Mouse (Mus musculus) hindbrain, embryonic 15.5 days (tissue): ENCODE results near the gene Ube2m. TPM values are rescaled to one million over a fixed set of nuclear protein-coding genes. Genes with fewer than 3 reads are reported as not detected.

Experiments
- ATAC-seq: fragments of 200-750 bp; cut with Nextera tagmentation; 2 replicates; pipeline ENCODE4 v1.8.0; 2017; ENCODE audit warnings: low read depth, moderate number of reproducible peaks, moderate TSS enrichment; ENCODE audit not compliant: low FRiP score
- H3K27ac ChIP-seq: fragments of 300-500 bp; sonication (generic); replicated peaks from 2 replicates; pipeline ENCODE4 v1.5.1; 2015; ENCODE audit warnings: mild to moderate bottlenecking, inconsistent platforms
- H3K27me3 ChIP-seq: fragments of 300-500 bp; sonication (generic); 2 replicates; pipeline ENCODE4 v1.6.1; 2015; ENCODE audit warnings: control low read depth, inconsistent platforms
- H3K36me3 ChIP-seq: fragments of 300-500 bp; sonication (generic); 2 replicates; pipeline ENCODE4 v1.6.1; 2015; ENCODE audit warnings: control low read depth, inconsistent platforms
- H3K4me1 ChIP-seq: fragments of 300-500 bp; sonication (generic); replicated peaks from 2 replicates; pipeline ENCODE4 v1.6.1; 2015; ENCODE audit warnings: control low read depth, inconsistent platforms
- H3K4me2 ChIP-seq: fragments of 300-500 bp; sonication (generic); 2 replicates; pipeline ENCODE4 v1.6.1; 2015; ENCODE audit warnings: moderate library complexity, mild to moderate bottlenecking, inconsistent platforms
- H3K4me3 ChIP-seq: fragments of 300-500 bp; sonication (generic); 2 replicates; pipeline ENCODE4 v1.5.1; 2015; ENCODE audit warnings: mild to moderate bottlenecking, inconsistent platforms
- H3K9ac ChIP-seq: fragments of 300-500 bp; sonication (generic); 2 replicates; pipeline ENCODE4 v1.6.1; 2015; ENCODE audit warnings: inconsistent platforms
- H3K9me3 ChIP-seq: fragments of 300-500 bp; sonication (generic); 2 replicates; pipeline ENCODE4 v1.6.1; 2016; ENCODE audit warnings: control low read depth, inconsistent platforms
- WGBS: fragments of 180-500 bp; shearing (Covaris S2); methylation state at CpG from one replicate; pipeline ENCODE4 v1.1.7; 2015; 5-methylcytosine and 5-hydroxymethylcytosine counted together
- polyA plus RNA-seq: library from polyadenylated mRNA; unstranded; fragments of >200 nt; fragmentation: Nextera tagmentation; extraction: Ambion mirVana; gene quantifications from 2 replicates; pipeline ENCODE4 v1.2.1, GENCODE M21; 2015

The Ube2m gene
- polyA plus RNA-seq, 1 experiment from 2014 or later: 163 TPM

DNA sequence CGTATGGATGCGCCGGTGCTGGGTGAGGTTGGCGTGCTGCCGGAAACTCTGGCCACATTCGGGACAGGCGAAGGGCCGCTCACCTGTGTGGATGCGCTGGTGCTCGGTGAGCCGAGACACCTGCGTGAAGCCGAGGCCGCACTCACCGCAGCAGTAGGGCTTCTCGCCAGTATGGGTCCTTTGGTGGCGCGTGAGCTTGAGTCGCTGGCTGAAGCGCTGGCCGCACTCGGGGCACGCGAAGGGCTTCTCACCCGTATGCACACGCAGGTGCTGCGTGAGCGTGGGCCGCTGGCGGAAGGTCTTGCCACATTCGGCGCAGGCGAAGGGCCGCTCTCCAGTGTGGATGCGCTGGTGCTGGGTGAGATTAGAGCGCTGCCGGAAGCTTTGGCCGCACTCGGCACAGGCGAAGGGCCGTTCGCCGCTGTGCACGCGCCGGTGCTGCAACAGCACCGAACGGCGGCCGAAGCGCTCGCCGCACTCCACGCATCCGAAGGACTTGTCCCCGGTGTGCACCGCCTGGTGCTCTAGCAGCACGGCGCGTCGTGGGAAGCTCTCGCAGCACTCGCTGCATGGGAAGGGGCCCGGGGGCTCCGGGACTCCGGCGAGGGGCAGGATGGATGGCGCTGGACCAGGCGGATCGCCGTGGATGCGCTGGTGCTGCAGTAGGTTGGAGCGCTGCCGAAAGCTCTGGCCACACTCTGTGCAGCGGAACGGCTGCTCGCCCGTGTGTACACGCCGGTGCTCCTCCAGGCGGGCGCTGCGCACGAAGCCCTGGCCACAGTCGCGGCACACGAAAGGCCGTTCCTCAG lies 5.6 kb upstream of the Ube2m start:
- Histone ChIP-seq H3K27me3 (peaks cover 37% of the 10 kb centered on the region), H3K9ac (peak overlapping the region; percentile 65), H3K4me1 (peaks cover 28% of the 10 kb centered on the region), H3K4me3 (peak overlapping the region; percentile 52), H3K36me3 (no peaks in the 10 kb centered on the region), H3K4me2 (peak overlapping the region; percentile 92), H3K9me3 (no peaks in the 10 kb centered on the region), H3K27ac (peak overlapping the region; percentile 71)
- WGBS: 4% methylated on average over 88 of the region's 88 CpGs
- ATAC-seq: peak; percentile 61

DNA sequence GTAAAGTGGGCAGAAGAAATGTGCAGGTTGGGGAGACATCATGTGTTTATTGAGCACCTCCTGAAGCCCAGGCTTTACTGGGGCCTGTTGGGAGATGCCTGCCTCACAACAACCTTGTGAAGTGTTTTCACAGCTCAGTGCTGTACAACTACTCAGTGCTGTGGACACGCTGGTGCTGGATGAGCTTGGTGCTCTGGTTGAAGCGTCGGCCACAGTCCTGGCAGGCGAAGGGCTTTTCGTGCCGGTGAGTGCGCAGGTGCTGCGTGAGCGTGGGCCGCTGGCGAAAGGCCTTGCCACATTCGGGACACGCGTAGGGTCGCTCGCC lies 5.0 kb upstream of the Ube2m start:
- H3K27ac ChIP-seq: no peak overlapping the region
- 34% methylated on average over 16 of the region's 16 CpGs for WGBS
- peak overlapping the region; percentile 92 for H3K4me2 ChIP-seq
- no peaks in the 10 kb centered on the region for H3K36me3 ChIP-seq
- H3K27me3 ChIP-seq: peaks cover 37% of the 10 kb centered on the region
- ATAC-seq: no peak; the same call in 1 of the 2 replicates
- no peak overlapping the region for H3K9ac ChIP-seq
- no peaks in the 10 kb centered on the region for H3K9me3 ChIP-seq
- peak overlapping the region; percentile 52 for H3K4me3 ChIP-seq
- H3K4me1 ChIP-seq: peaks cover 30% of the 10 kb centered on the region

DNA sequence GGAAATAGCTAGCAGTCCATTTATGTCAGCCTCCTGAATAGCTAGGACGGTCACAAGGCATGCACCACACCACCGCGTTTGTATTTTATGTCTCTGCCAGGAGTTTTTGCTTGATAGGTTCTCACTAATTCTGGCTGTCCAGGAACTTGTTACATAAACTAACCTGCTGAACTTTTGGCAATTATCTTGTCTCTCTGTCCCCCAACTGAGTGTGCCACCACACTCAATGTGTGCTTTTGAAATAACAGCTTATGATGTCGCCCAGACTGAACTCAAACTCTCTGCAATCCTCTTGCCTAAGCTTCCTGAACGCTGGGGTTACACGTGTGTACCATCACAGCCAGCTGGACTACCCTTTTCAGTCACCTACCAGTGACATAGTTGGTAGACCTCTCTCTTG lies 4.4 kb upstream of the Ube2m start:
- no peak overlapping the region for H3K9ac ChIP-seq
- no peak overlapping the region for H3K27ac ChIP-seq
- no peaks in the 10 kb centered on the region for H3K9me3 ChIP-seq
- 76% methylated on average over 6 of the region's 6 CpGs for WGBS
- peaks cover 30% of the 10 kb centered on the region for H3K4me1 ChIP-seq
- peaks cover 37% of the 10 kb centered on the region for H3K27me3 ChIP-seq
- H3K4me2 ChIP-seq: no peak overlapping the region
- H3K4me3 ChIP-seq: no peak overlapping the region
- ATAC-seq: no peak
- no peaks in the 10 kb centered on the region for H3K36me3 ChIP-seq

DNA sequence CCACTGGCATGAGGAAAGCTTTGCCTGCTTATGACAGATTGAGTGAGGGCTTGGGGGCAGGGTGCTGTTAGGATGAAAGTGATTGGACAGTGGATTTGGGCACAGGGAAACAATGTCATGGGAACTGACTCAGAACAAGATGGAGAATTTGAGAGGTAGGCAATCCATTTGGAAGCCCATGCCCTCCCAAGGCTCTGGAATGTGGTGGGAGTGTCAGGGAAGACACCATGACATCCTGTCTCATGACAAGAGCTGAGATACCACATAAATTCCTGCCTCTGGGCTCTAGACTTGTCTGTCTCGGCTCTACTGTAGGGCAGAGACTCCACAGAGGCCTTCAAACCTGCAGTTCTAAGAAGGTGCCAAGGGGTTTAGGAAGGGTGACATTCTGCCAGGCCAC lies 3.2 kb upstream of the Ube2m start:
- Histone ChIP-seq H3K36me3 (peaks cover 2% of the 10 kb centered on the region), H3K27me3 (peaks cover 37% of the 10 kb centered on the region), H3K9ac (no peak overlapping the region), H3K27ac (no peak overlapping the region), H3K4me3 (no peak overlapping the region), H3K4me1 (peaks cover 39% of the 10 kb centered on the region), H3K4me2 (no peak overlapping the region), H3K9me3 (no peaks in the 10 kb centered on the region)
- ATAC-seq: no peak
- 92% methylated on average over 1 of the region's 1 CpGs for WGBS

DNA sequence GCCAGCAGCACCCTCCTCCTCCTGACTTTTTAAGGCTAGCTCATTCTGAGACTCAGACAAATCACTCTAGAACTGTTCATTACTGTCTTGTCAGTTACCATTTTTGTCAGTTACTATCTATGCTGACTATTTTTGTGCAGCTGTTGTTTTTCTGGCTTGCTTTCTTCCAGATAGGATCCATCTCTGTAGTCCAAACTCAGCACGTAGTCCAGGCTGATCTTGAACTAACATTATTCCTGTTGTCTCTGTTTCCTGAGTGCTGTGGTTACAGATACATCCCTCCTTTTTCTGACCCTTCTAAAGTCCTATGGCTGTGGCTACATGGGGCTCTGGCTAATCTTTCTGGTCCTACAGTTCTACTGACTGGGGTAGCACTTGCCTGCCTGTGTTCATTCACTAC lies 1.1 kb upstream of the Ube2m start:
- no peaks in the 10 kb centered on the region for H3K9me3 ChIP-seq
- peak overlapping the region; percentile 71 for H3K4me2 ChIP-seq
- H3K36me3 ChIP-seq: peaks cover 16% of the 10 kb centered on the region
- no peak for ATAC-seq
- H3K9ac ChIP-seq: peak overlapping the region; percentile 94; the same call in 1 of the 2 replicates
- 89% methylated on average over 1 of the region's 1 CpGs for WGBS
- H3K4me3 ChIP-seq: peak overlapping the region; percentile 92; the same call in 1 of the 2 replicates
- H3K27ac ChIP-seq: peak overlapping the region; percentile 99
- peaks cover 22% of the 10 kb centered on the region for H3K27me3 ChIP-seq
- H3K4me1 ChIP-seq: peaks cover 47% of the 10 kb centered on the region

DNA sequence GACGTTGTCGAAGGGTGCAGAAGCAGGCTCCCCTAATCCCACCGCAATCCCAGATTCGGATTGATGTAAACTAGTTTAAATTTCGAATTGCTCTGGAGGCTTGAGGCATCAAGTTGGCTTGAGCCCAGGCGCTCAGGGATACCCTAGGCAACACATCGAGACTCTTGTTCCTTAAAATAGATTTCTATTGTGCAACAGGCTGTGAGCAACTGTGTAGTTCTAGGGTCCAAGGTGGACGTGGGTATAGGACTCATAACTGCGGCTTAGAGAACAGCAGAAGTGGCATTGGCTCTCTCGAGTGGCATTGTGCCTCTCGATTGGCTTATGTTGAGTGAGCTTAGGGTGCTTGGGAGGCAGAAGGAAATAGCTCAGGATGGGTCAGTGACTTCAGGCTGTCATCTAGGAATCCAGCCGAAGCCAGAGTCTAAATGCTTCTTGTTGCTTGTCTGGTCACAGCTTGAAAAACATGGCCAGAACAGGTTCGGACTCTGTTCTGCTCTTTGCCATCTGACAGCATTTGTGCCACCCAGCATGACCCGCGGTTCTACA lies 620 bp upstream of the Ube2m start:
- H3K36me3 ChIP-seq: peaks cover 16% of the 10 kb centered on the region

DNA sequence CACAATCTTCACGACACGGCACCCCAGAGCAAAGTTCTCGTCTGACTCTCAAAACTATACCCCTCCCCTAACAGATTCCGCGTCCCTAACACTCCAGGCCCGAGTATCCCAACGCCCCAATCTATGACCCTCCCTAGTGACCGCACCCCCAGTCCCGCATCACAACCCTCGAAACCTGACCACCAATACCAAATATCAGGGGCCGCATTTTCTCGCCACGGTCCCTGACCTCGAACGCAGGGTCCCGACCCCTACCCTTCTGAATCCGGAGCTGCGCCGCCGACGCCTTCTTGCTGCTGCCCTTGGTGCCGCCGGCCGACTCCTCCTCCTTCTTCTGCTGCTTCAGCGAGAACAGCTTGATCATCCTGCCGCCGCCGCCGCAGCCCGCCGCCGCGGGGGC lies 709 bp downstream of the Ube2m start:
- H3K4me1 ChIP-seq: peaks cover 47% of the 10 kb centered on the region
- H3K27me3 ChIP-seq: peaks cover 15% of the 10 kb centered on the region
- H3K9ac ChIP-seq: peak overlapping the region; percentile 94
- peak overlapping the region; percentile 99 for H3K27ac ChIP-seq
- under 1% methylated on average over 31 of the region's 33 CpGs for WGBS
- peak overlapping the region; percentile 71 for H3K4me2 ChIP-seq
- no peak for ATAC-seq
- peaks cover 22% of the 10 kb centered on the region for H3K36me3 ChIP-seq
- H3K9me3 ChIP-seq: no peaks in the 10 kb centered on the region
- H3K4me3 ChIP-seq: peak overlapping the region; percentile 92

More for the DNA sequence above, 620 bp upstream of the Ube2m start:
- Histone ChIP-seq H3K4me2 (peak overlapping the region; percentile 71), H3K9ac (peak overlapping the region; percentile 94), H3K27ac (peak overlapping the region; percentile 99), H3K9me3 (no peaks in the 10 kb centered on the region), H3K4me1 (peaks cover 47% of the 10 kb centered on the region), H3K4me3 (peak overlapping the region; percentile 92), H3K27me3 (peaks cover 21% of the 10 kb centered on the region)
- 26% methylated on average over 15 of the region's 15 CpGs for WGBS
- ATAC-seq: peak; percentile 0; the same call in 1 of the 2 replicates

DNA sequence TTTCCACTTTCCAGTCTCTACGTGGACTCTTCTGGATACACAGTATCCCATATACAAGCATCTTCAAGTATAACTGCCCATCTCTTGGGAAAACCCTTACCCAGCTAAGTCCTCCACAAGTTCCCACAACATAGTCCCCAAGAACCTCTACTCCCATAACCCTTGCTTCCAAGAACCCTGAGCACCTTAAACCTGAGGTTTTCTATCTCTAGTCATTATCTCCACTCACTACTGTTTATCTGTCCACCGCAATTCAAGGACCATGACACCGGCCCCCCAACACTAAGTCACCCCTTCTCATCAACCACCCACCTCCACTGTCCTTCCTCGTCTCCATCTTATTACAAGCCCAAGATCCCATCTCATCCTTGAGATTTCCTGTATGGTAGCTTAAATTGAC lies 1.3 kb downstream of the Ube2m start:
- Histone ChIP-seq H3K36me3 (peaks cover 28% of the 10 kb centered on the region), H3K27me3 (peaks cover 10% of the 10 kb centered on the region), H3K4me3 (peak overlapping the region; percentile 92), H3K4me1 (peaks cover 47% of the 10 kb centered on the region), H3K4me2 (peak overlapping the region; percentile 71), H3K9me3 (no peaks in the 10 kb centered on the region), H3K27ac (peak overlapping the region; percentile 99), H3K9ac (peak overlapping the region; percentile 94)
- WGBS: 50% methylated on average over 4 of the region's 4 CpGs
- no peak for ATAC-seq

DNA sequence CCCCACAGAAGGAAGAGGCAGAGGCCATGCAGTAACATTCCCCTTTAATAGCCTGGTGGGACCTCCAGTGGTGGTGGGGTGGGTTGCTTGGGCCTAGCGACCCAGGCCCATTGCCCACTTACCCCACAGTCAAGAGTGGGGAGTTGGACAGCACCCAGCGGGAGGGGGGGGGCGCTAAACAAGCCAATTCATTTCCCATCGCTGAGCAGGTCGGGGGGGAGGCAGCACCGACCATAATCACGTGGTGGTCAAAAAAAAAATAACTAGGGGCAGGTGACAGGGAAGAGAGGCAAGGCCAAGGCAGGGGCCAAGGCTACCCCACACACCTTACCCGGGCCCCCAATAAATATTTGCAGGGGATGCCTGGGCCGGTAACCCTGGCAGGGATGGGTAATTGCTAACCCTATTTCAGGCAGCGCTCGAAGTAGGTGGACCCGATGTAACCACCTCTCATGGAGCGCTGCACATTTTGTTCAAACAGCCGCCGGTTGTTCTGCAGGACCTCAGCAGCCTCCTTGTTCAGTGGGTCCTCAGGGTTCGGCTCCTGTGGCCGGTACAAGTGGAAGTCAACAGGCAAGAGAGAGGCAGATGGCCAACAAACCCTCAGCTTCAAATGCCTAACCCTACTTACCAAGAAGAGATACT lies 2.7 kb downstream of the Ube2m start:
- Histone ChIP-seq H3K4me3 (peak overlapping the region; percentile 63), H3K4me1 (peaks cover 47% of the 10 kb centered on the region), H3K4me2 (peak overlapping the region; percentile 91), H3K9ac (no peak overlapping the region), H3K9me3 (no peaks in the 10 kb centered on the region), H3K36me3 (peaks cover 42% of the 10 kb centered on the region), H3K27ac (peak overlapping the region; percentile 81), H3K27me3 (no peaks in the 10 kb centered on the region)
- WGBS: 87% methylated on average over 17 of the region's 17 CpGs
- no peak; the same call in 1 of the 2 replicates for ATAC-seq

DNA sequence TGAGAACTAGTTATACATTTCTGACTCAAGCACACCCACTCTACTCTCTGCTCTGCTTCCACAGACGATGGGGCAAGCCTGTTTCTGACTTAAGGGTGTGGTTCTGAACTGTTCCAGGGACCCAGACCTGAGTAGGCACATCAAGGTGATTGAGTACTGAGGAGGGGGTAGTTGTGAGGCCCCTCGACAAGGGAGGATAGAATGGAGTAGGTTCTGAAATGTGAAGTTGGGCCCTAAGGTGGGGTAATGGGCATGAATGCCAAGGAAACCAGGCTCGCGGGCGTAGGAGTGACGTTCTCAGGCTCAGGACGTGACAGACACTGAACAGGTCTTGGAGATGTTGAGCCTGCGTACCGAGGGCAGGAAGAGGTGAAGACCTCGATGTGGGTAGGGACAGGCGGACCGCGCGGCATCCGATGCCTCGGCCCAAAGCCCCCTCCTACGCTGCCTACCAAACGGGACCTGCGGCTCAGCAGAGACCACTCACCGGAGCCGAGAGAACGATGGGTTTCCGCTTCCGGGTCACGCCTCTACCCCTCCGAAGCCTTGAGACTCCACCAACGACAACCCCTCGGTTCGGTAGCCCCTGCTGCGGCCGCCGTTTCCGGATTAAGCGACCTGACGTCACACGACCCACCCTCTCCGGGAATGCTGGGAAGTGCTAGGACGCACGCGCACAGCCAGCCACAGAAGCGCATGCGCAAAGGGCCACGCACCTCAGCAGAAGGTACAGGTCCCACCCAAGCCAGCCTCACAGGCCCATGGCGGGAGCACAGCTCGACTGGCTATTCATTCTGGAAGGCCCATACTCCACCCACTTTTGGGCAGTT lies 3.7 kb downstream of the Ube2m start, which contains the start of gene Chmp2a:
Chmp2a (minus strand) TSS at position 660 of the 830 bp plus-strand sequence.
- Histone ChIP-seq H3K9ac (peak within 1 kb of the TSS; percentile 80), H3K4me3 (peak within 1 kb of the TSS; percentile 63), H3K36me3 (peaks cover 52% of the 10 kb centered on the region), H3K27me3 (no peaks in the 10 kb centered on the region), H3K4me2 (peak within 1 kb of the TSS; percentile 91), H3K4me1 (peaks cover 47% of the 10 kb centered on the region), H3K9me3 (no peaks in the 10 kb centered on the region), H3K27ac (peak within 1 kb of the TSS; percentile 95)
- under 1% methylated on average over 45 of the region's 45 CpGs for WGBS
- peak; percentile 86 for ATAC-seq

DNA sequence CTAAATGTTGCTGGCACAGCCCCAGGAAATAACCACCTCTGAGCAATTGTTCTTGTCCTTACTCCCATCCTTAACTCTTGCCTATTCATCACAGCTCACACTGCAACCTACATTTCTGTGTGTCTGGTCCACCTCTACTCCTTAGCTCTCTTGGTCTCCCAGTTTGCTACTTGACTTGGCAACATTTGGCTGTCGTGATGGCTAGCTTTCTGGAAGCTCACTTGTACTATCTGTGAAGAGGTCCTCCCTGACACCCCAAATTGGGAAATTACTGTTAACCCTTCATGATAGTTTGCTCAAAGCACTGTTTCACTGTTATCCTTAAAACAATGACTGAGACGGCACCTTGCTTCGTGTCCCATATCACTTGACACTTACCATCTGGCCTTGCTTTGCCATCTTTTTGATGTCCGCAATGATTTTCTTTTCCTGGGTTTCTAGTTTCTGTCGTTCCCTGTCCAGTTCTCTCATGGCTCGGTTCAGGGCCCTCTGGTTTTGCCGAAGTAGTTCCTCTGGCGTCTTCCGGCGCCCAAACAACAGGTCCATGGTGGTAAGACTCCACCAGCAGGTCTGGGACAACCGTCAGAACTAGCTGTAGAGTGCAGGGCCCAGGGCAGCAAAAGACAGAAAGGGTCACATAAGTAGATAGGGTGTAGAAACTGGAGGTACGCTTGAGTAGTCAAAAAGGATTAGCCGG lies 4.5 kb downstream of the Ube2m start:
- H3K9me3 ChIP-seq: no peaks in the 10 kb centered on the region
- peak overlapping the region; percentile 63 for H3K4me3 ChIP-seq
- peak overlapping the region; percentile 91 for H3K4me2 ChIP-seq
- peaks cover 60% of the 10 kb centered on the region for H3K36me3 ChIP-seq
- no peaks in the 10 kb centered on the region for H3K27me3 ChIP-seq
- H3K4me1 ChIP-seq: peaks cover 39% of the 10 kb centered on the region
- no peak for ATAC-seq
- peak overlapping the region; percentile 80 for H3K9ac ChIP-seq
- peak overlapping the region; percentile 95 for H3K27ac ChIP-seq
- WGBS: 51% methylated on average over 13 of the region's 13 CpGs
